Mouse (Mus musculus): ENCODE data around the gene Spata32.
A peak's percentile ranks its signal among the peaks of the same experiment; 100 is the strongest.

Gene Spata32

DNA sequence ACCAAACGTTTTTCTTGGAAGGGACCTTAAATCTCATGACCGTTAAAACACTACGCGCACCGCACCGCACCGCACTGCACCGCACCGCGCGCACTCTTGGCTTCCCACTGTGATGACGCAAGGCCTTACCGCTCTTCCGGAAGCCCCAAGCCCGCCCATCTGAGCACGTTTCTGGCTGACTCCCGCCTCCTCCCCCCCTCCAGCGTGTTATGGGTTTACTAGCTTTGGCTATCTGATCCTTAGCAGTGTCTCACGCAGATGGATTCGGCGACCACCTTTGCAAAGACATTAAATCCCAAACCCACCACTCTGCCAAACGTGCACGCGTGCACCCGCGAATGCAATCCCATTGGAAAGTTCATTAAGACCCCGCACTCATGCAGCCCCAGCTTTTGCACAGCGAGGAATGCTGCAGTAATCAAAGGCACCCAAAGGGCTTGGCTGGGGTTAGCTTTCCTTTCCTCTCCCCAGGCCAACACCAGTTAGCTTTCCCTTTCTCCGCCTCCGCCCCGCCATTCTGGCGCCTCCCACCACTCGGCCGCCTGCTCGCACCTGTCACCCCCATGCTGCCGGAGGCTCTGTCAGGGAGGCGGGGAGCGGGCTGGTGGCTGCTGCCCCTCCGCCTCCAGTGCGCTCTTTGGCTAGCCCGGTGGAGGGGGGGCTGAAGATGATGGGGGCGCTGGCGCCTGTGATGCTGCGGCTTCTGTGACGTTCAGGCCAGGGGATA, at the start of gene Spata32:
Gene Spata32 (minus strand): TSS at position 643 of the 727 bp plus-strand sequence.
- peak; percentile 43 to 45 for DNase-seq

GRCm38 (mm10) chr11:103267346-103268219, 49.4 kb upstream of the Spata32 start, which contains the start of gene Map3k14:
Gene Map3k14, minus strand, starts transcription at chr11:103267472.
- DNase-seq, result peak; percentile 99 to 100

DNA sequence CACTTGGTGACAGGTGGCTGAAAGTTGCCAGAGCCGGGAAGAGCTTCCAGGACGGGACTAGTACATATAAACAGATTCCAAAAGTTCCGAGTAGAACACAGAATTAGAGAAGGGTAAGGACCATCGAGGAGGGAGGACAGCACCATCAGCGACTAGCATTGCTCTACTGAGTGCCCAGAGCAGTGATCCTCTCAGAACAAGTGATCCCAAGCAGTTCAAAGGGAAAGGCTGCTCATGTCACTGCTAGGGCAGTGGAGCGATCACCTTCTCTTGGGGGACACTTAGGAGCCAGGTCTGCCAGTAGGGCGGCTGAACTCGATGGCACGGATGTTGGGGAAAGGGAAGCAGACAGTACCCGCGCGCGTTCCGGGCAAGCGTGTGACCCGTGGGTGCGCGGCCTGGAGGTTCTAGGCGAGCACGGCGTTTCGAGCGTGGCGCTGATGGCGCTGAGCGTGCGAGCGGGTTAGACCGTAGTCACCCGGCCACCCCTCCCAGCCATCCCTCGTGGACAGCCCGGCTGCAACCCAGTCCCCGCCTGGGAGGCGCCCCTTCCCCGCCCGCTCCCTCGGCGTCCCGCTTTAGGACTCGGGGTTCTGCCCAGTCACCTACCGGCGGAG, 48.6 kb upstream of the Spata32 start:
- DNase-seq, result no peak

- no peak for DNase-seq
These were observed 47.6 kb upstream of the Spata32 start for GRCm38 (mm10) chr11:103265856-103266255.

- no peak for DNase-seq
These were observed 47.0 kb upstream of the Spata32 start for GRCm38 (mm10) chr11:103265211-103265610.

DNA sequence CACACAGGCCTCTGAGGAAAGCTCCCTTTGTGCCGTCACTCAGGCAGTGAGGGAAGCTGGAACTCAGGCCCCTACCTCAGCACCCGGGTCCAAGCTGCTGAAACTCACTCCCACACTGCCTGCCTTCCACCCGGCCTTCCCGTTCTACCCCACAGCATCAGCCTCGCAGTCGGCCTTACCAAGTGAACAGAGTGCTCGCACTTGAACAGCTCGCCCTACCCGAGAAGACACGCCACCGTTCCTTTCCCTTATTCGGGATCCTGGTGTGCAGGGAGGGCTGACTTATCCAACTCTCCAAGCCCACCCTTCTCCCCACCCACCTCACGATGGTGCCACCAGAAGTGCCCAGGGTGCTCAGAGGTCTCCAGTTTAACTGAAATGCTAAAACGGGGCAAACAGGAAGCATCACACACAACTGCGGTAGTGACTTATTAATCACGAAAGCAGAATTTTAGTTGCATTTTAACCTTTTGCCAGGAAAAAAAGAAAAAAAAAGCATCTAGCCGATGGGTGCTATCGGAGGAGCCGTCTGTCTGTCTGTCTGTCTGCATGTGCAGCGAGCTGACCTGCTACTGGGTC, 46.3 kb upstream of the Spata32 start:
- peak; percentile 38 to 48 for DNase-seq

GRCm38 (mm10) chr11:103263551-103263950, 45.3 kb upstream of the Spata32 start:
- no peak for DNase-seq

GRCm38 (mm10) chr11:103262412-103263267, 44.4 kb upstream of the Spata32 start:
- DNase-seq, result peak; percentile 42 to 46

DNA sequence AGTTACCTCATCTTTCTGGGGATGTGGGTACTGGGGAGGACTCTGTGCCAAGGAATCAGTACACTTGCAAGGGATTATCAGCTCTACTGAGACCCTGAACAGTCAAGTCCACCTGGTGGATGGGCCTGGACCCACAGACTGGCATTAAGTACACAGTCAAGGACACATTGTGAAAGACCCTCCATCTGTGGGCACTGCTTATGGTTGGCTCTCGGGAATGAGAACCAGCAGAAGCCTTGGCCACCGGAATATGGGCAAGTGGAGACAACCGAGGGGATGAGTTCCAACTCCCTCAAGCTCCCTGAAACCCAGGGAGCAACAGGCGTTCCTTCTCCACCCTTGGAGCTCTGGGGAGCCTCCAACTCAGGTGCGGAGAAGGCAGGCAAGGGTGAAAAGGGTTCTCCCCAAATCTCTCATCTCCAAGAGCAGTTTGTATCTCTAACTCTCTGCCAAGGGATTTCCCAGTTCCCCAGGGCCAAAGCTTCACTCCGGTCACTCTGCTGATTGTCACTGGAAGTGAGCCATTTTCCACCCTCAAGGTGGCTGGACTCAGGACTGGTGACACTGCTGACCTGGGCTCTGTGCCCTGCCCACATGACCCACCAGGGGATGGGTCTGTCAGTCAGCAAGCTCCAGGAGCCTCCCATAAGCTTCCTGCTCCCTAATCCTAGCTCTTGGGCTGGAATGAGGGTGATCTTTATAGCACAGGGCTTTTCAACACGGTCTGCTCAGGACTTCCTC, 43.6 kb upstream of the Spata32 start:
- DNase-seq, result peak; percentile 59 to 61

- DNase-seq, result no peak
These were observed 42.4 kb upstream of the Spata32 start for GRCm38 (mm10) chr11:103260515-103261192.

DNA sequence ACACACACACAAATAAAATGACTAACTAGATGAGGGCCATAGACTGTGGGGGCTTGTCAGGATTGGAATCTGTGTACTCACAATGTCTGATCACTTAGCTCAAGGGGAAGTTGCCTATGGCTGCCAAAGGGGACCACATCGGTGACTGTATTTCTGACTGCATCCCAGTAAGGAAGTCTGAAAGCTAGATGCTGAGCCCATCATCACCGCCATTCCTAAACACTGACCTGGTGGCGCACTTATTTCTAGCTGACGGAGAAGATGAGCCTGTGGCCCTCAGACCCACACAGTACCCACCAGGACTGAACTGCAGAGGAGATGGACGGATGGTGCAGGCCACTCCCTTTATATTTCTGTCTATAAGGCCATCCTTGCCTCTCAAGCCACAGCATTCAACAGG, 41.8 kb upstream of the Spata32 start:
- DNase-seq, result no peak

GRCm38 (mm10) chr11:103257938-103258481, 39.8 kb upstream of the Spata32 start:
- no peak for DNase-seq

DNA sequence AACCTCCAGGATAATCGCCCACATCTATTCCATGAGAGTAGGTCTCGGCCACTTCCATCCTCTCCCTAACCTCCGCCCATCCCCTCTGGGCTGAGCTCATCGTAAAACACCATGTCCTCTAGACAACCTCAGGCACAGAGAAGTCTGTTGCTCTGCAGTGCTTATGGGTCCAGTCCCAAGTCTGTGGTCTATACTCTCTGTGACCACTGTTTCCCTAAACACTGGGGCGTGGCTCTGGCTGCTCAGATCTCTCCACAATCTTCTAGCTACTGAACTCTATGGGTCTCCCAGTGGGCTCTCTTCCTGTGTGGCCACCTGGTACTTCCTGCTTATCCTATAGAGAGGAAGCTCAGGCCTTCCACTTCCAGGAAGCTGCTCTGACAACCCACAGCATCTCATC, 35.4 kb upstream of the Spata32 start:
- no peak for DNase-seq

DNA sequence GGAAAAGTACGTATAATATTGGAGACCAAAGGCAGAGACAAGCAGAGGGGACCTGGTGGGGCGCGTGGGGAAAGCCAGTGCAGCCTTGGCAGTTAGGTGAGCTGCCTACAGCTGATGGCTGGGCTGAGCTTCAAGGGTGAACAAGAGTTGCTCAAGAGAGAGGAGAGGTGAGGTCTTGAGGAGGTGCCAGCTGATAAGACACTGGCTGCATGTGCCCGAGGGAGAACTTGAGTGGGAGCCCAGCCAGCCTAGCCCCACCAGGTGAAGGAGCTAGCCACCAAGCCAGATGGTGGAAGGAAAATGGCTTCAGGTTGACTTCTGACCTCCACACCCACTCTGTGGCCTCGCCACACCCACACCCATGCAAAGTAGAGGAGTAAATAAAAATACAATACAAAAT, 34.1 kb upstream of the Spata32 start:
- no peak for DNase-seq

DNA sequence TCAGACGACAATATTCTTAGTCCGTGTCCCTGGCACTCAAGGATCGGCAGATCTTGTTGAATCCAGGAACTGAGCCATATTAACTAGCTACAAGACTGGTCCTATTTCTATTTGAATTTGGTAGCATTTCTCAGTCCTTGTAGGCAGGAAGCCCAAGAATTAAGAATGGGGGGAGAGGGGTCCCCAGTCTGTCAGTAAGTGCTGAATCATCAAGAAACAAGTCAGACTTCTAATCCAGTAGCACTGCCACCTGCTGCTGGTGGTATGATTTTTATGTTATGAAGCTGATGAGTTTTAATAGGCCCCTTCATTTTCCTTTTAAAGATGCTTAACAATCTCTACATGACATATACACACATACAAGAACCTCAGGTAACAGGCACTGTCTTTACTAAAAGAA, 32.1 kb upstream of the Spata32 start:
- no peak for DNase-seq

GRCm38 (mm10) chr11:103249509-103249908, 31.3 kb upstream of the Spata32 start:
- no peak for DNase-seq

DNA sequence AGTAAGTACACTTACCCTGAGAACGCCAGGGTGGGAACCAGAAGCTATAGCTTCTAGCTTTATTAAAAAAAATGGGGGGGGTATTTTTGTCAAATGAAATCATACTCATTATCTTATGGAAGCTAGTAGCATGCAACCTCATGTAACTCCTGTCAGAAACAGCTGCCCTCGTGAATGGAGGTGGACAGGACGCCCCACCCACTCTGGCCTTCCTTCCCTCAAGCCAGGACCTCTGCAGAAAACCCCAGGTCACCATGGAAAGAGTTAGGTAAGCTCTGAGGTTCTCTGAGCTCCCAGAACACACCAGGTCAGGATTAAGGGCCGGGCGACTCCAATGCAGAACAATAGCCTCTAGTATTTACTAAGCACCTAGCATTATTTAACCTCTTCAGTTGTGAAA, 30.6 kb upstream of the Spata32 start:
- DNase-seq, result no peak

DNA sequence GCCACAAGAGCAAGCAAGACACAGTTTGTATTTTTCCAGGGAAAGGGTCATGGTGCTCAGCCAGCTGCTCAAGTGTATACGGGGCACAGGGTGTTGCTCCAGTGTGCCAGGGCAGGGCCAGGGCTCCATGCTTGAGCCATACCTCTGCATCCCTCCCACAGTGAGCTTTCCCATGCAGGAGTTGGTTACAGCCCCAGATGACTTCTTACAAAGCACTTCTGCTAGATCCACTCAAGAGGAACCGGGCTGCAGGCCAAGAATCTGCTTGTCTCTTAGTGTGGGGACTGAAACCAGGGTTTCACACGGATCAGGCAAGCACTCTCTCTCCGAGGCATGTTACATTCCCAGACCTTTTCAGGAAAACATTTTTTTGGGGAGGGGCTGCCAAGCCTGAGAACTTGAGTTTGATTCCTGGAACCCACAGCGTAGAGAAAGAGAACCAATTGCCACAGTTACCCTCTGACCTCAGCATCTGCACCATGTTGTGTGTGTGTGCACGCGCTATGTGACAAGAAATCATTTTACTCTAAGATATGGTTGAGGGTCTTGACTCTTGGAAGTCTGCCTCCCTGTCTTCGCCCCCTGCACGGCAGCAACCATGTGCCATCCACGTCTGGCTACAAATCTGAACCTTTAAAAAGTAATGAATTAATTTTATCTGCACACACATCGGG, 29.4 kb upstream of the Spata32 start:
- peak; percentile 71 to 86 for DNase-seq

DNA sequence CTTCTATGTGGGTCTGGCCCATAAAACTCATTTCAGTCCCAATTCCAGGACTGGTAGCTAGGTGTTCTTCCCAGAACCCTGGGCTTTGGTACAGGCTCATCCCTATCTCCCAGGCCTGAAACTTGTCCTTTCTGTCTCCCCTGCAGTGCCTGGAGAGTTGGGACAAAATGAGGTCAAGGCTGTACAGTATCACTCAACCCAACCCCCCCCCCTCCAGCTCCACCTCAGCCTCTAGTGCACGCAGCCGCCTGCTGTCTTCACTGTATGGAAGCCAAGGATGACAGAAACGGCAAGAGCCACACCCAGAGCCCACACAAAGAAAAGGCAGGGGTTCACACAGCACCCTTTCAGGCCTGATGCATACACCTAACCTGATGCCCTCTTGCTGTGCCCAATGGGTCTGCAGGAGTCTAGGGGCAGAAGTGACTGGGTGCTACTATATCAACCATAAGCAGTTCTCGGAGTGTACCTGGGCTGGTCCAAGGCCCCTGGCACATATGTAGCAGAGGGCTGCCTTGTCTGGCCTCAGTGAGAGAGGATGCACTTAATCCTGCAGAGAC, 28.6 kb upstream of the Spata32 start:
- no peak for DNase-seq
